ENCODE assay signal across 8 mouse cellular contexts in genomic region chr8:77610374-77610969, GRCm38 (mm10). TPM values are rescaled to one million over a fixed set of nuclear protein-coding genes. Genes with fewer than 3 reads are reported as not detected.
DNase-seq lines count a peak whose midpoint lies in the region; ATAC-seq and TF ChIP-seq lines count a peak whose summit lies in the region.

Tmem184c (minus strand) TSS chr8:77610698.

- no peak for TF ChIP-seq EP300 in lung, postnatal 0 days (IDR thresholded peaks at IDR 0.05)

- H3K27me3 ChIP-seq in hindbrain, embryonic 10.5 days (ENCODE audit: insufficient read depth, poor library complexity, severe bottlenecking) = no peaks in the 10 kb centered on the region
- no peaks in the 10 kb centered on the region for H3K27me3 ChIP-seq in lung, postnatal 0 days (replicated peaks; ENCODE audit: insufficient read depth, low read length)

- peak within 1 kb of the TSS; percentile 85 for H3K4me2 ChIP-seq in lung, postnatal 0 days (replicated peaks; ENCODE audit: low read depth, low read length)

- peak; percentile 99 for DNase-seq in MN1 (ENCODE audit: low spot score)
- peak; percentile 99 for DNase-seq in cerebellum, adult 9-10 months
- DNase-seq in hindbrain, embryonic 10.5 days (ENCODE audit: low spot score) = peak; percentile 99
- peak; percentile 98 for DNase-seq in layer of hippocampus, adult 9-11 months
- DNase-seq in lung, postnatal 0 days (ENCODE audit: low spot score) = peak; percentile 96
- peak; percentile 99 for DNase-seq in ovary, postnatal 14 days (ENCODE audit: low spot score)
- peak; percentile 99 for DNase-seq in thymus, postnatal 14 days

- H3K36me3 ChIP-seq in hindbrain, embryonic 10.5 days = peaks cover 6% of the 10 kb centered on the region
- H3K36me3 ChIP-seq in lung, postnatal 0 days (ENCODE audit: insufficient read depth, low read length) = no peaks in the 10 kb centered on the region

- H3K9me3 ChIP-seq in hindbrain, embryonic 10.5 days = no peaks in the 10 kb centered on the region
- H3K9me3 ChIP-seq in lung, postnatal 0 days (ENCODE audit: low read length) = no peaks in the 10 kb centered on the region

- under 1% methylated on average over 36 of the region's 36 CpGs for WGBS in hindbrain, embryonic 10.5 days
- WGBS in lung, postnatal 0 days = under 1% methylated on average over 35 of the region's 36 CpGs

- peak within 1 kb of the TSS; percentile 89 for H3K27ac ChIP-seq in hindbrain, embryonic 10.5 days
- H3K27ac ChIP-seq in lung, postnatal 0 days (ENCODE audit: low read length) = no peak within 1 kb of the TSS

- no peak within 1 kb of the TSS; the same call in 1 of the 2 replicates for H3K9ac ChIP-seq in lung, postnatal 0 days (replicated peaks; ENCODE audit: low read depth)

- peak within 1 kb of the TSS; percentile 89 for H3K4me3 ChIP-seq in hindbrain, embryonic 10.5 days
- peak within 1 kb of the TSS; percentile 63 for H3K4me3 ChIP-seq in lung, postnatal 0 days (ENCODE audit: low read depth, low read length)

- peak; percentile 99 for ATAC-seq in frontal cortex, adult (ENCODE audit: low TSS enrichment)
- ATAC-seq in lung, postnatal 0 days = peak; percentile 98

- no peak for TF ChIP-seq CTCF in lung, postnatal 0 days (IDR thresholded peaks at IDR 0.05)

- H3K4me1 ChIP-seq in hindbrain, embryonic 10.5 days (replicated peaks) = peaks cover 17% of the 10 kb centered on the region
- no peaks in the 10 kb centered on the region for H3K4me1 ChIP-seq in lung, postnatal 0 days (ENCODE audit: insufficient read depth, low read depth, low read length)

RNA-seq across cellular contexts. Expression of gene Tmem184c, which starts in this region (rescaled TPM):
- 45.0 and 46.6 TPM in 2 replicates for polyA plus RNA-seq in hindbrain, embryonic 10.5 days (2016; fragmentation: Nextera tagmentation; extraction: Ambion mirVana)
- 13.2 and 14.5 TPM in 2 replicates for polyA plus RNA-seq in lung, postnatal 0 days (2015; fragmentation: Nextera tagmentation; extraction: Ambion mirVana)
